Mouse (Mus musculus): ENCODE measurements around the gene Pacs2.

DNA sequence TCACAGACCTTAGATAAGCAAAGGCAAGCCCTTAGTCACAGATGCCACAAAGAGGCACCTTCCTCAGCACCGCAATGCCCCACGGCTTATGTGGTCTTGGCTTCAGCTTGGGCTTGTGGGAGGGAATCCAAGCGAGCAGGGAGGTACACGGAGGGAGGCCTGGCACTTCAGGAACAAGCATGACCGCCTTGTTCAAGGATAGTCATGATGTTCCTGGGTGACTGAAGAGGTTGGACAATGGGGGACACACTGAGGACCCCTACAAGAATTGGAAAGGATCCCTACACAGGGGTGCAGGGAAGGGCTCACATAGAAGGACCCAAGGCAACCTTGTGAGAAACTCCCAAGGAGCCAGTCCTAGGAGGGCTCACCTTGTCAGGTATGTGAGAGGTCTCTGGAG is 82.7 kb downstream of the Pacs2 start:
- TF ChIP-seq CTCF (IDR thresholded peaks at IDR 0.05) = no peak
- TF ChIP-seq EP300 (IDR thresholded peaks at IDR 0.05) = no peak
